Mouse (Mus musculus): ENCODE results near the gene Col6a6.

Gene Col6a6

GRCm38 (mm10) chr9:105801463-105801862 lies 26.5 kb downstream of the Col6a6 start:
- DNase-seq (ENCODE audit: low spot score), result no peak

DNA sequence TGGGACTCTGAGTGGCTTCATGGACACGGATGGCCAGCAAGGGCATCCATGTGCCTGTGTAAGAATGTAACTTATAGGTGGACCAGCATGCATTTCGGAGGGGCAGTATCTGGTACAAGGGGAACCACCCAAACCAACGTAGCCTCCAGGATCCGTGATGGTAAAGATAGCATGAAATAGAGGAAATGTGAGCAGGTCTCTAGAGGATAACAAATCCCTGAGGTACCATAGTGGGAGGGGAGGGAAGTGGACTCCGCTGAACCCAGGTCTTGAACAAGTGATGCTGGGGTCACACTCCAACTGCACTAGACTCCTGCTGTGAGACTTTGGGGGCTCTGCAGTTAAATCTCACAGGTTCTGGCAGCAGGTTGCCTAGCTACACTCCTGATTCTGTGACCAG lies 27.7 kb downstream of the Col6a6 start:
- no peak for DNase-seq (ENCODE audit: low spot score)

GRCm38 (mm10) chr9:105796137-105796536 lies 31.8 kb downstream of the Col6a6 start:
- DNase-seq (ENCODE audit: low spot score), result no peak

GRCm38 (mm10) chr9:105794965-105795364 lies 33.0 kb downstream of the Col6a6 start:
- DNase-seq (ENCODE audit: low spot score), result no peak

DNA sequence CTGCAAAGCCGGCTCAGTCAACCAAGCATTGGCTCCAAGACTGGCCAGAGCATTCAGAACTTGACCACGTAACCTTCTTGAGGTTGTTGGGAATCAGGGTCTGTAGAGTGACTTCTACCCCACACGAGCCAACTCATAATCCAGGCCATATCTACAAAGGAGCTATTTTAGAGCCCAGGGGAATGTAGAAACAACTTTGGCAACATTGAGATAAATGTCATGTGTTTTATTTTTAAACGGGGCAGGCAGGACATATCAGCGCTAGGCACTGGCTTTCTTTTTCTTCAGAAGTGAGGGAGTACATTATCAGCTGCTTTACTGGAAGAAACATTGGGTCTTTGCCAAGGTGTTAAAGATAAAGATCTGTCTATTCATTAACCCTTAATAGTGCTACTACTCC lies 36.1 kb downstream of the Col6a6 start:
- no peak for DNase-seq (ENCODE audit: low spot score)

GRCm38 (mm10) chr9:105788203-105788602 lies 39.8 kb downstream of the Col6a6 start:
- no peak for DNase-seq (ENCODE audit: low spot score)

DNA sequence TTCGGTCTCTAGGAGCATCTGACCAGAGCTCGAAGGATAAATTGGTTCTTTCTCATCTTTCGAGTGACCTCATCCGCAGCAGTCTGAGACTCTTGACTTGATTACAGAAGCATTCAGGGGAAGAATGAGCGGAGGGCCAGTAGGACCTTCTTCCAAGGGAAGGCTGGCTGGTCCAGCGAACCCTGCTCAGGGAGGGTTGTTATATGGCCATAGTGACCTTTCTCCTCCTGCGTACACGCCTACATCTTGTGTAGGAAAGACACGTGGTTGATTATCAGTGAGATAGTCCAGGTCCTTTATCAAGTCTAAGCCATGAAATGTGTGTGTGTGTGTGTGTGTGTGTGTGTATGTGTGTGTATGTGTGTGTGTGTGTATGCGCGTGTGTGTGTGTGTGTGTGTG lies 40.2 kb downstream of the Col6a6 start:
- no peak for DNase-seq (ENCODE audit: low spot score)

GRCm38 (mm10) chr9:105784026-105784425 lies 43.9 kb downstream of the Col6a6 start:
- no peak for DNase-seq (ENCODE audit: low spot score)

DNA sequence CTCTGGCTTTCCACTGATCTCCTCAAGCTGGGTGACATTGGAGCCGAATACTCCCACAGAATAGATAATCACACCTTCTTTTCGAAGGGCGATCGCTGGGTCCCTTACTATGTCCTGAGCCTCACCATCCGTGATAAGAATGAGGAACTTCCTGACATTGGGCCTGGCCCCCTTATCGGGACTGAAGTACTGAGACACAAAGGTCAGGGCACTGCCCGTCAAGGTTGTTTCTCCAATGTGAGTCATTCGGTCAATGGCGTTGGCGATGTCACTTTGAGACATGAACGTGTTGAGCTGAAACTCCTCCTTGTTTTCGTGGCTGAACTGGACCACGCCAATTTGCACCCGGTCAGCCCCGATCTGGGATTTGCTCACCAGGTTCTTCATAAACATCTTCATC lies 47.3 kb downstream of the Col6a6 start:
- no peak for DNase-seq (ENCODE audit: low spot score)

DNA sequence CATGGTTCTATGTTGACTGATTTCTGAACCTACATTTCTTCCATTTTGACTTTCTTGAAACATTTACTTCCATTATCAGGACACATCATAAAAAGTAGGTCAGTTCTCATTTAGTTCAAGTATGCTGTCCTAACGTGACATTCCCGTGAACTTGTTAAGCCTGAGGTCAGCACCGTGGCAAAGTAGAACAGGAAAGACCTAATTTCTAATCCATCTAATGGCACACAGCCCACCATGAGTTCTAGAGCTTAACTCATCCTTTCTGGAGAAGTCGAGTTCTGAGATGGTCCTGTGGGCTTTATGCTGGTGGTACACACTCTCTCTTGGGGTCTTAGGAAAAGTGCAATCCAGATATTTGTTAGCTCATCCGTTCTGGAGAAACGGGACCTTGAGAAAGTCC lies 49.2 kb downstream of the Col6a6 start:
- DNase-seq (ENCODE audit: low spot score), result no peak

DNA sequence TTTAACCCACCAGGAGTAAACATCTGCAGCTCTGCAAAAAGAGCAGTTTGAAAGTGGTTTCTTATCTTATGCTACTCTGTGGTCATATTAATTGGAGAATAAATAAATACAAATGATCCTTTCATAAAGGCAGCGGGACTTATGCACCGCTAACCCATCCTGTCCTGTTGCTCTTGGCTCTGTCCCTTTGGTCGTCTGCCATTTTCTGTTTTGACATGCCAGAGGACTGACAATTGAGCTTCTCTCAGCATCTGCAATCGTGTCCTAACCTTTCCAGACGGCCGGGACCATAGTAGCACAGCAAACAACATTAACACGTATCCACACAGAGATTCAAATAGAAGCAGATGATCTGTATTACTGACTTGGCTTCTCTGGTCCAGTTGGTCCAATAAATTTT lies 53.1 kb downstream of the Col6a6 start:
- no peak for DNase-seq (ENCODE audit: low spot score)

- DNase-seq (ENCODE audit: low spot score), result no peak
These were observed 53.6 kb downstream of the Col6a6 start for GRCm38 (mm10) chr9:105774321-105774720.

GRCm38 (mm10) chr9:105771380-105771779 lies 56.6 kb downstream of the Col6a6 start:
- DNase-seq (ENCODE audit: low spot score), result no peak

DNA sequence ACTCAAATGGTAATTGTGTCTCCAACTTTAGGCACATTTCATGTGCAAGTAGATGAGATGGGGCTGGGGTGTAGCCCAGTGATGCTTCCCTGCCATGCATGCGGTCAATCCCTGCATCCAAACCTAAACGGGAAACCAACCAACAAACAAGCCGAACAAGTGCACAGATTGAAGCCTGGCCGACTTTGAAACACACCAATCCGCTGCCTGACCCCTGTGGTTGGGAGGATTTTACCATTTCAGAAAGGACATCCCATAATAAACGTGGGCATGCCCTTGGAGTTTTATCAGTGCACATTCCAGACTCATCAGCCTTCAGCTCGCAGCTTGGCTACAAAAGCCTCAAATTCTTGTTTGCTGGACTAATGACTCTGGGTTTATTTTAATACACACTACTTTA lies 57.3 kb downstream of the Col6a6 start:
- DNase-seq (ENCODE audit: low spot score), result no peak

DNA sequence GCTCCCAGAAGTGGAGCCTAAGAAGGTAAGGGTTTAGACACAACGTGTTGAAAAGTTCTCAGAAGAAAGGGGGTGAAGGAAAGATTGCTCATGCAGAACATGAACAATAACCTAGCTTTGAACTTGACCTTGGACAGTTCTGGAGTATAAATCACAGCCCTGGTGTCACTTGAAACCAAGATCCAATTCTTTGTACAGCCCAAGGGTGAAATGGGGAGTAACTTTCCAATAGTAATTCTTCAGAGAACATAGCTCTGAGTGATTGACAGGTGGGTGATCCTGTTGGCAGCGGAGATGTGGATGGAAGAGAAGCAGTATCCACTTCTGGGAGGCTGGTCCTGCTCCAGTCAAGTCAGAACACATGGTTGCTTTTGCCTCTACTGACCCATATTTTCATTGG lies 62.1 kb downstream of the Col6a6 start:
- no peak for DNase-seq (ENCODE audit: low spot score)

DNA sequence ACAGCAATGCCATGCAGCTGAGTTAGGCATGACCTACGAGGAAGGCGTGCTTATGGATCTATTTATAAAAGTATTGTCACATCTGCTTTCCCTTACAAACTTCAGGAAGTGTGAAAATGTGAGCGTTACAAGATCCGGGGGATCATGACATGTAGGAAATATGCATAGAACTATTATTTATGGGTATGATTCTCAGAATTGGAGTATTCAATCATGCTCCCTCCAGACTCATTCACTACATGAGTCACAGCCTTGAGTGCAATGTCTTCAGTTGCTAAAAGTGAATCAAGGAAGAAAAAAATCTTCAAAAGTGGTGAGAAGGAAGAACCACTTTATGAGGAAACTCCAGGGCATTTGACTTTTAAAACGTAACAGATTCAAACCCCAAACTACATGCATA lies 63.3 kb downstream of the Col6a6 start:
- DNase-seq (ENCODE audit: low spot score), result no peak

GRCm38 (mm10) chr9:105764127-105764526 lies 63.8 kb downstream of the Col6a6 start:
- no peak for DNase-seq (ENCODE audit: low spot score)

- no peak for DNase-seq (ENCODE audit: low spot score)
These were observed 64.3 kb downstream of the Col6a6 start for GRCm38 (mm10) chr9:105763625-105764024.

DNA sequence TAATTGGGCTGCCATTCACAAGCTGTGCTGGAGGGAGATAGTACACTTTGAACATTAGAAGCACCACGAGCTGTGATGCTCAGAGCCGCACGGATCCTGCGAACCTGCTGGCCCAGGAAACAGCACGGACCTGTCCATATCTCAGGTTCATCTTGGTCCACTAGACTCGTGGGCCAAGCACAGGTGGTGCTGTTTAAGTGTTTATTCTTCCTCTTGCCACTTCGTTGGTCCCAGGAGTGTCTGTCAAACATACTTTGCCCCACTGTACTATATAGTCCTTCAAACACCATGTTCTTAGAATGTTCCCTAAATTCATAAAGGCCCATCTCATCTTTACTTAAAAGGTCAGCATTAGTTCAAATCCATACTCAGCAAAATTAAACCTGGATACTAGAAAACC lies 65.7 kb downstream of the Col6a6 start:
- DNase-seq (ENCODE audit: low spot score), result no peak

- DNase-seq (ENCODE audit: low spot score), result no peak
These were observed 69.1 kb downstream of the Col6a6 start for GRCm38 (mm10) chr9:105758861-105759260.

GRCm38 (mm10) chr9:105758173-105758765 lies 69.7 kb downstream of the Col6a6 start:
- no peak for DNase-seq (ENCODE audit: low spot score)

GRCm38 (mm10) chr9:105754256-105754655 lies 73.7 kb downstream of the Col6a6 start:
- DNase-seq (ENCODE audit: low spot score), result no peak

- no peak for DNase-seq (ENCODE audit: low spot score)
These were observed 82.1 kb downstream of the Col6a6 start for GRCm38 (mm10) chr9:105745861-105746260.

DNA sequence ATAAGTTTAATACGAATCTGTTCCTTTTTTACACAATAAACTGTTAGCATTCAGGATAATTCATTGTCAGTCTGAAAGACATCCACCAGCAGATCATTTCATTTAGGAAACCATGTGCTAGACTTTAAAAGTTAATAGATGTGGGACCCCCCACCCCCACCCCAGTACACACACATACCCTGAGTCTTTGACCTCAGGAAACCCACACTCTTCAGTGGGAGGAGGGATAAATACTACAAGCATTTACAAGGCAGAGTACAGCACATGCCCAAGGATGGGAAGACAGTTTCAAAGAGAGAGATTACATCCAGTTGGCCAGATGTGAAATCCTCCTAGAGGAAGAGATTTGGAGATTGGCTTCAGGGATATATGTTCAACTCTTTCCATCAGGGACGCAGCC lies 87.5 kb downstream of the Col6a6 start:
- no peak for DNase-seq (ENCODE audit: low spot score)

DNA sequence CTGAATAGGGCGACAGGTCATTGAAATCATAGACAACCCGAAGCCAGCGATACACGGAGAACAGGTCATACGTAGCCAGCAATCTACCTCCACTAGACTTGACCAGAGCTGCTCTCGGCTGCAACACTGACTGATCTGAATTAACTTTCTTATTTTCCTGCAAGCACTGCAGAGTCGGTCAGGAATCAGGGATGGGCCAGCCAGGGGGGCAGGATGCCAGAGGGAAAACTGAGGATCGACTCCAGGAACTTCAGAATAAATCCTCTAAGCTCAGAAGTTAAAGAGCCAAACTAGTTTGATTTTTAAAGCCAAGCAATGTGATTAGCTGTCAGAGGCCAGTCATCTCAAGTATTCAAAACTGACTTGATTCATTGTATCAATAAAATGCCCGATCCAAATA lies 88.5 kb downstream of the Col6a6 start:
- DNase-seq (ENCODE audit: low spot score), result no peak

Measured in layer of hippocampus, adult 9-10 months (tissue).